Mouse (Mus musculus) bone marrow macrophage, adult 2 months (primary cell): ENCODE data around the gene Rbbp5.

Source experiments
- CTCF ChIP-seq: IDR thresholded peaks from 2 replicates; pipeline ENCODE4 v1.5.1; 2012; ENCODE audit warnings: low read depth, mild to moderate bottlenecking, low read length, moderate library complexity
- POLR2A ChIP-seq: IDR thresholded peaks from 2 replicates; pipeline ENCODE4 v1.6.1; 2012; ENCODE audit warnings: mild to moderate bottlenecking, low read depth, low read length, borderline replicate concordance

GRCm38 (mm10) chr1:132533840-132534239 lies 56.7 kb downstream of the Rbbp5 start:
- TF ChIP-seq POLR2A: no peak
- TF ChIP-seq CTCF: no peak
